Mouse (Mus musculus): ENCODE results near the gene Unc80. TPM values are rescaled to one million over a fixed set of nuclear protein-coding genes. Genes with fewer than 3 reads are reported as not detected.
"Not testable (repeated sequence)": the region's sequence is repeated elsewhere in the genome, so short reads cannot be mapped to it uniquely, and the experiment has no call there.

The Unc80 gene
- polyA plus RNA-seq, 1 experiment from 2014 or later: not detected

DNA sequence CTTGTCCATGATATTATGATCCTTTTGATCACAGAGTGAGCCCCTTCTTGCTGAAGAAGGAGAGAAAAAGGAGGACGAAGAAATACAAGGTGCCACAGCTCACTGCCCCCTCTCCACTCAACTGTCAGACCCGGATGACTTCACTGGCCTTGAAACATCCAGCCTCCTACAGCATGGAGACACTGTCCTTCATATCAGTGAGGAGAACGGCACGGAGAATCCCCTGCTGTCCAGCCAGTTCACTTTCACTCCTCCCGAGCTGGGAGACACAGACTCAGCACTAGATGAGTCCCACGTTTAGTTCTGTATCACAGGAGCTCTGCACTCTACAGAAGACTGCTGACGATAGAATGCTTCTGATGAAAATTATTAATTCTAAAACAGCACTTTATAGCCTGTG lies 227.1 kb downstream of the Unc80 start:
- H3K9me3 ChIP-seq (replicated peaks): no peaks in the 10 kb centered on the region
- H3K4me3 ChIP-seq: no peak overlapping the region
- H3K4me1 ChIP-seq: peaks cover 3% of the 10 kb centered on the region
- H3K36me3 ChIP-seq: no peaks in the 10 kb centered on the region
- no peak overlapping the region for H3K27ac ChIP-seq
- no peak overlapping the region for H3K9ac ChIP-seq
- 53% methylated on average over 7 of the region's 7 CpGs for WGBS (ENCODE audit: insufficient replicate concordance)
- H3K27me3 ChIP-seq (replicated peaks): no peaks in the 10 kb centered on the region
- no peak overlapping the region for H3K4me2 ChIP-seq
- ATAC-seq: no peak

GRCm38 (mm10) chr1:66699630-66700029 lies 231.5 kb downstream of the Unc80 start:
- WGBS (ENCODE audit: insufficient replicate concordance): 80% methylated on average over 10 of the region's 10 CpGs
- not testable (repeated sequence) for H3K4me3 ChIP-seq; H3K9ac ChIP-seq; ATAC-seq; H3K4me2 ChIP-seq; H3K27ac ChIP-seq; H3K27me3 ChIP-seq (replicated peaks); H3K9me3 ChIP-seq (replicated peaks)
- Histone ChIP-seq H3K4me1 (peaks cover 33% of the 10 kb centered on the region), H3K36me3 (peaks cover 12% of the 10 kb centered on the region; the same call in 1 of the 2 replicates)

DNA sequence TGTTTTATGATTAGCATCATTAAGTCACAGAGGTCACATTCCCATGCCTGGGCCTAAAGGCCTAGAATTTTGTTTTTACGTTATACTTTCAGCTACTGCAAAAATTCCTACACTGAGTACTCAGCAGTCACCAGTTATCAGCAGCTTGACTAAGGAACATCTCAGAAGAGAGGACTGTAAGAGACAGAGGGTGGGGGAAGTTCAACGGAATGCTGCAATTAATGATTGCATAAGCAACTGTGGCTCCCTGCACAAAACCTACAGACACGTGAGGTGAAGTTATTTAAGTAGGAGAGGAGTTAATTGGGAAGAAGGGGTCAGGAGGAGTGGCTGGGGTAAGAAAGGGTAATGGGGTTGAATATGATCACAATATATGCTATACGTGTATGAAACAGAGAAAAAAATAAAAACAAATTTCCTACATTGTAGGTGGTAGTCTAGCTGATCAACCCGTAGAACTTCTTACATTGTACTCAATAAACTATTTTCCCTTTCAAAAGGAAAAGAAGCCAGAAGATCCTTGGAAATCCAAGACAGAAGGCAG lies 232.1 kb downstream of the Unc80 start:
- peak overlapping the region; percentile 75 for H3K4me2 ChIP-seq
- WGBS (ENCODE audit: insufficient replicate concordance): 55% methylated on average over 5 of the region's 5 CpGs
- H3K4me3 ChIP-seq: peak overlapping the region; percentile 90
- H3K36me3 ChIP-seq: peaks cover 15% of the 10 kb centered on the region; the same call in 1 of the 2 replicates
- no peaks in the 10 kb centered on the region for H3K9me3 ChIP-seq (replicated peaks)
- peak overlapping the region; percentile 83; the same call in 1 of the 2 replicates for H3K9ac ChIP-seq
- no peak for ATAC-seq
- H3K27ac ChIP-seq: no peak overlapping the region
- H3K27me3 ChIP-seq (replicated peaks): no peaks in the 10 kb centered on the region
- peaks cover 36% of the 10 kb centered on the region for H3K4me1 ChIP-seq

GRCm38 (mm10) chr1:66700693-66701575 lies 232.8 kb downstream of the Unc80 start, which contains the start of gene Rpe:
TSS of gene Rpe (plus strand) at chr1:66700831.
- Histone ChIP-seq H3K4me3 (peak within 1 kb of the TSS; percentile 90), H3K27me3 (replicated peaks) (no peaks in the 10 kb centered on the region), H3K36me3 (peaks cover 19% of the 10 kb centered on the region; the same call in 1 of the 2 replicates), H3K27ac (peak within 1 kb of the TSS; percentile 79), H3K4me1 (peaks cover 36% of the 10 kb centered on the region), H3K9ac (peak within 1 kb of the TSS; percentile 83), H3K9me3 (replicated peaks) (no peaks in the 10 kb centered on the region), H3K4me2 (peak within 1 kb of the TSS; percentile 75)
- peak; percentile 99 for ATAC-seq
- 1% methylated on average over 73 of the region's 73 CpGs for WGBS (ENCODE audit: insufficient replicate concordance)

- no peak for ATAC-seq
- WGBS (ENCODE audit: insufficient replicate concordance): 12% methylated on average over 2 of the region's 2 CpGs
- H3K27ac ChIP-seq: peak overlapping the region; percentile 79
These were observed 233.4 kb downstream of the Unc80 start for GRCm38 (mm10) chr1:66701576-66701940.

DNA sequence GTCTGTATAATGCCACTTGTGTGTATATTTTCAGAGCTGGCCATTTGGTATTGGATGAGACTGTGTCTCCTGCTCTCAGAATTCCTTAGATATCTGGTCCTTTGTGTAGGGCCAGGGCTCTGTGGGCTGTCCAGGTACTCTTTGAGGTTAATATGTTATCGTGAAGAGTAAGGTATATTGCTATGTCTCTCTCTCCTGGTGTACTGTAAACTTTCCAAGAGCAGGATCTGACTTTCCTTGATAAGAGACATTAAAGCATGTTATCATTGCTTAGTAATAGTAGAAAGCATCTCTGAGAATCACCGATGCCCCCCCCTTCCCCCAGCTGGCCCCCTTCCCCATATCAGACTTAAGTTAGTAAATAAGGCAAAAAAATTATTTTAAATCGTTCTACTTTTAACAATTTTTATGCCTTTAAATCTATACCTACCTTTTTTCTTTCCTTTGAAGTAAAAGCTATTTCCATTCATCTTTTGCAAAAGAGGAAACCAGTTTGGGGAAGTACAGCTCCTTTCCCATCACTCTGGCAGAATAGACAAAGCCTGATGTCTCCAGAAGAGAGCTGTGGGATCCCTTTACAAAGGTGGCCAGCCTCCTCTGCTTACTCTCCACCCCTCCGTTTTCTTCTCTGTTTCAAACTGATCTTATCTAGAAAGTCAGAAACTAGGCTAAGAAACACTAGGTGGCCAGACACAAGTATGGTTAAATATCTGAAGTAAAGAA lies 234.6 kb downstream of the Unc80 start:
- Histone ChIP-seq H3K9ac (peak overlapping the region; percentile 83), H3K4me3 (peak overlapping the region; percentile 90)
- peak; percentile 23; the same call in 1 of the 2 replicates for ATAC-seq

More at GRCm38 (mm10) chr1:66701576-66701940, 233.4 kb downstream of the Unc80 start:
- Histone ChIP-seq H3K4me1 (peaks cover 36% of the 10 kb centered on the region), H3K36me3 (peaks cover 22% of the 10 kb centered on the region), H3K4me3 (peak overlapping the region; percentile 90), H3K9me3 (replicated peaks) (no peaks in the 10 kb centered on the region), H3K27me3 (replicated peaks) (no peaks in the 10 kb centered on the region), H3K4me2 (peak overlapping the region; percentile 75), H3K9ac (peak overlapping the region; percentile 83)

DNA sequence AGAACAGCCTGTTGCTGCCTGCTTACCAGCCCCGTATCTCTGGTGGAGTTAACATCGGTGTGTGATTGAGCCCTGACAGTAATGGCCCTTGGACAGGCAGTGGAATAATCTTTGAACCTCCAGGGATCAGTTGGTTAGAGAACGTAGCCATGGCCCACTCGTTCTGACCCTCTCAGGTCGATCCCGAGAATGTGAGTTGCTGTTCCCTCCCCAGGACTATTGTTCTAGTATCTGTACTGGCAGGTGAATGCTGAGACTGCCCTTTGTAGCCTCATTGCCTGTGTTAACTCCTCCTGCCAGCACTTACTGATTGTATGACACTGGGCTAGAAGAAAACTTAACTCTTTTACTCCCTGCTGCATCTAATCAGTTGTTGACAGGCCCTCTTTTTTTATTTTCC lies 236.4 kb downstream of the Unc80 start:
- Histone ChIP-seq H3K4me1 (peaks cover 36% of the 10 kb centered on the region), H3K4me2 (no peak overlapping the region), H3K36me3 (peaks cover 48% of the 10 kb centered on the region), H3K9me3 (replicated peaks) (no peaks in the 10 kb centered on the region), H3K27ac (no peak overlapping the region), H3K27me3 (replicated peaks) (no peaks in the 10 kb centered on the region), H3K9ac (no peak overlapping the region), H3K4me3 (no peak overlapping the region)
- no peak for ATAC-seq
- WGBS (ENCODE audit: insufficient replicate concordance): 75% methylated on average over 6 of the region's 6 CpGs

More for the DNA sequence above, 234.6 kb downstream of the Unc80 start:
- Histone ChIP-seq H3K27me3 (replicated peaks) (no peaks in the 10 kb centered on the region), H3K27ac (peak overlapping the region; percentile 40; the same call in 1 of the 2 replicates), H3K4me2 (peak overlapping the region; percentile 75), H3K36me3 (peaks cover 34% of the 10 kb centered on the region), H3K4me1 (peaks cover 36% of the 10 kb centered on the region), H3K9me3 (replicated peaks) (no peaks in the 10 kb centered on the region)
- WGBS (ENCODE audit: insufficient replicate concordance): 35% methylated on average over 4 of the region's 4 CpGs

DNA sequence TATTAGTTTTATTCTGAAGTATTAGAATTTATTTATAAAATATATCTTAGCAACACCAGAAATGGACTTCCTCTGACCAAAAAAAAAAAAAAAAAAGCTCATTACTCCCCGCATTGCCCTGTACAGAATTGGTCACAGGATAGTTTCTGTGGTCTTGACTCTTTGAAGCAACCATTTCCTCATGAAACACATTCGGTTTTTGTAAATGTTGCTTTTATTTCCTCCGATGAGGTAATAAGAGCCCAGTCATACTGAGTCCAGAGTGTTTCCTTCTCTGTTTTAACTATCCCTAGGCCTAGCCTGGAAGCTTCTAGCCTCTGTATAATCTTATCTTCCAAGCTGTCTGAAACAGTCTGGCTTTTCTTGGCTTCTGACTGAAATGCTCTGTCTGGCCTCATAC lies 244.7 kb downstream of the Unc80 start:
- H3K36me3 ChIP-seq: peaks cover 78% of the 10 kb centered on the region
- H3K9ac ChIP-seq: no peak overlapping the region
- H3K9me3 ChIP-seq (replicated peaks): no peaks in the 10 kb centered on the region
- H3K27me3 ChIP-seq (replicated peaks): no peaks in the 10 kb centered on the region
- H3K4me2 ChIP-seq: no peak overlapping the region
- no peak overlapping the region for H3K27ac ChIP-seq
- 77% methylated on average over 3 of the region's 3 CpGs for WGBS (ENCODE audit: insufficient replicate concordance)
- ATAC-seq: no peak
- no peak overlapping the region for H3K4me3 ChIP-seq
- no peaks in the 10 kb centered on the region for H3K4me1 ChIP-seq

DNA sequence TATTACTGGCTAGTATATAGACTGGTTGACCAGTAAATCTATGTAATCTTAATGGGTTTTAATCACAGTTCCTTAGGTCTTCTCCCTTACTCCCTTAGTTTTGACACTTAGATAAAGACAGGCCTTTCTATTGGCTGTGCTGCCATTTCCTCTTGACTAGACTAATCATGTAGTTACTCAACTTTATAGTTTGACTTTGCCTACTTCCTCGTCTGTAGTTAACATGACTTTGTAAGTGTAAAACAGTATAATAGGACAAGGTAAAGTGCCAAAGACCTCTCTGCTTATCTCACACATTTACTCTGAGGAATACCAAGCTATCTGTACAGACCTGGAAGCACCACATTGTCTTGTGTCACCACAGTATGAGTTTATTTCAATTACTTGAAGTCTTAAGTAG lies 262.4 kb downstream of the Unc80 start:
- H3K36me3 ChIP-seq: peaks cover 18% of the 10 kb centered on the region
- H3K27me3 ChIP-seq (replicated peaks): no peaks in the 10 kb centered on the region
- WGBS (ENCODE audit: insufficient replicate concordance): 42% methylated on average over 1 of the region's 1 CpGs
- no peak overlapping the region for H3K9ac ChIP-seq
- H3K27ac ChIP-seq: no peak overlapping the region
- no peak overlapping the region for H3K4me3 ChIP-seq
- ATAC-seq: no peak
- H3K4me1 ChIP-seq: no peaks in the 10 kb centered on the region
- H3K9me3 ChIP-seq (replicated peaks): no peaks in the 10 kb centered on the region
- no peak overlapping the region for H3K4me2 ChIP-seq
